Mouse (Mus musculus) CH12.LX (cell line): ENCODE data around the gene Mad1l1. TPM values are rescaled to one million over a fixed set of nuclear protein-coding genes. Genes with fewer than 3 reads are reported as not detected.

Experiments used
- DNase-seq: peaks from one replicate; pipeline ENCODE4 v3.0.0-alpha.2; 2013; ENCODE audit errors: extremely low read depth
- H3K27ac ChIP-seq: 2 replicates; pipeline ENCODE4 v1.5.1; 2012; ENCODE audit warnings: low read depth, mild to moderate bottlenecking, control low read depth, moderate library complexity; ENCODE audit not compliant: insufficient read depth
- H3K27me3 ChIP-seq: replicated peaks from 2 replicates; pipeline ENCODE3; 2012; ENCODE audit warnings: inconsistent platforms
- H3K36me3 ChIP-seq, 2 experiments: replicated peaks in 1 of 2; 2 replicates each; pipeline versions ENCODE3 to v1.6.1; 2012; ENCODE audit warnings: inconsistent platforms in 1 of 2, low read length in 1 of 2, mild to moderate bottlenecking in 1 of 2, mixed read lengths in 1 of 2, moderate library complexity in 1 of 2; ENCODE audit not compliant: control insufficient read depth in 1 of 2, insufficient read depth in 1 of 2
- H3K4me1 ChIP-seq, 2 experiments: 2 replicates each; pipeline ENCODE4 v1.6.1; 2012; ENCODE audit warnings: inconsistent platforms in 1 of 2, moderate library complexity in 1 of 2; ENCODE audit not compliant: insufficient read depth in 2 of 2, control insufficient read depth in 1 of 2
- H3K4me2 ChIP-seq: 2 replicates; pipeline ENCODE4 v1.6.1; 2012; ENCODE audit warnings: low read depth, mild to moderate bottlenecking, control low read depth; ENCODE audit not compliant: poor library complexity, insufficient read depth, severe bottlenecking
- H3K4me3 ChIP-seq, 3 experiments: fragments of 150-350 bp in 1 of 3; sonication (generic) in 1 of 3; replicated peaks in 1 of 3; 2 replicates each; pipeline versions ENCODE3 to v1.5.1; 2011 to 2012; ENCODE audit warnings: low read depth in 2 of 3, low read length in 2 of 3, mild to moderate bottlenecking in 2 of 3, moderate library complexity in 2 of 3, control low read depth in 1 of 3, improper control_type of control experiment in 1 of 3, inconsistent platforms in 1 of 3, mixed read lengths in 1 of 3; ENCODE audit not compliant: poor library complexity in 1 of 3
- H3K79me2 ChIP-seq: replicated peaks from 2 replicates; pipeline ENCODE4 v1.6.1; 2012; ENCODE audit warnings: mild to moderate bottlenecking, moderate library complexity; ENCODE audit not compliant: control insufficient read depth, poor library complexity, insufficient read depth, severe bottlenecking; ENCODE audit errors: extremely low read depth
- H3K9ac ChIP-seq: 2 replicates; pipeline ENCODE4 v1.6.1; 2012; ENCODE audit warnings: low read depth, mild to moderate bottlenecking, control low read depth, moderate library complexity; ENCODE audit not compliant: insufficient read depth
- H3K9me3 ChIP-seq: replicated peaks from 2 replicates; pipeline ENCODE3; 2012; ENCODE audit warnings: low read length, inconsistent platforms, mixed read lengths
- CHD1 ChIP-seq: IDR thresholded peaks from 2 replicates; pipeline ENCODE4 v1.6.1; 2012; ENCODE audit warnings: low read depth, low read length, improper control_type of control experiment, inconsistent platforms
- CHD2 ChIP-seq: IDR thresholded peaks from 2 replicates; pipeline ENCODE4 v1.6.1; 2011; ENCODE audit warnings: low read length, improper control_type of control experiment
- ELF1 ChIP-seq: IDR thresholded peaks from 2 replicates; pipeline ENCODE4 v1.6.1; 2014; ENCODE audit warnings: low read depth, mild to moderate bottlenecking, inconsistent platforms, low read length, improper control_type of control experiment
- EP300 ChIP-seq: IDR thresholded peaks from 2 replicates; pipeline ENCODE4 v1.6.1; 2011; ENCODE audit warnings: low read length, improper control_type of control experiment
- ETS1 ChIP-seq: conservative IDR thresholded peaks from 2 replicates; pipeline ENCODE4 v1.6.1; 2012; ENCODE audit warnings: low read depth, mild to moderate bottlenecking, inconsistent platforms, low read length, improper control_type of control experiment, moderate library complexity
- IRF4 ChIP-seq: IDR thresholded peaks from 2 replicates; pipeline ENCODE4 v1.6.1; 2014; ENCODE audit warnings: low read depth, mild to moderate bottlenecking, inconsistent platforms, low read length, improper control_type of control experiment
- JUN ChIP-seq: IDR thresholded peaks from 2 replicates; pipeline ENCODE4 v1.6.1; 2011; ENCODE audit warnings: low read depth, mild to moderate bottlenecking, low read length, improper control_type of control experiment, moderate library complexity; ENCODE audit not compliant: insufficient read depth
- JUND ChIP-seq: conservative IDR thresholded peaks from 2 replicates; pipeline ENCODE4 v1.6.1; 2011; ENCODE audit warnings: low read depth, low read length, improper control_type of control experiment
- KAT2A ChIP-seq: IDR thresholded peaks from 2 replicates; pipeline ENCODE4 v1.6.1; 2012; ENCODE audit warnings: low read length, improper control_type of control experiment, inconsistent platforms; ENCODE audit not compliant: insufficient replicate concordance
- MAFK ChIP-seq: IDR thresholded peaks from 2 replicates; pipeline ENCODE4 v1.6.1; 2011; ENCODE audit warnings: low read length, improper control_type of control experiment; ENCODE audit not compliant: insufficient replicate concordance
- MAX ChIP-seq: IDR thresholded peaks from 2 replicates; pipeline ENCODE4 v1.6.1; 2011; ENCODE audit warnings: low read length, improper control_type of control experiment
- MYC ChIP-seq: IDR thresholded peaks from 2 replicates; pipeline ENCODE4 v1.6.1; 2011; ENCODE audit warnings: low read depth, mild to moderate bottlenecking, improper control_type of control experiment, low read length
- PAX5 ChIP-seq: IDR thresholded peaks from 2 replicates; pipeline ENCODE4 v1.6.1; 2012; ENCODE audit warnings: low read length, inconsistent platforms, mixed read lengths
- RCOR1 ChIP-seq: conservative IDR thresholded peaks from 2 replicates; pipeline ENCODE4 v1.6.1; 2012; ENCODE audit warnings: low read depth, mild to moderate bottlenecking, inconsistent platforms, low read length, improper control_type of control experiment
- SMC3 ChIP-seq: IDR thresholded peaks from 2 replicates; pipeline ENCODE4 v1.6.1; 2011; ENCODE audit warnings: low read depth, low read length, improper control_type of control experiment
- TCF12 ChIP-seq: IDR thresholded peaks from 2 replicates; pipeline ENCODE4 v1.6.1; 2014; ENCODE audit warnings: low read depth, mild to moderate bottlenecking, inconsistent platforms, low read length, improper control_type of control experiment
- USF1 ChIP-seq: IDR thresholded peaks from 2 replicates; pipeline ENCODE4 v1.6.1; 2014; ENCODE audit warnings: low read depth, mild to moderate bottlenecking, inconsistent platforms, low read length, improper control_type of control experiment
- USF2 ChIP-seq: conservative IDR thresholded peaks from 2 replicates; pipeline ENCODE4 v1.6.1; 2011; ENCODE audit warnings: low read depth, low read length, improper control_type of control experiment
- ZC3H11A ChIP-seq: IDR thresholded peaks from 2 replicates; pipeline ENCODE4 v1.6.1; 2012; ENCODE audit warnings: low read depth, mild to moderate bottlenecking, inconsistent platforms, low read length, improper control_type of control experiment
- dilution Hi-C: fragments of 300-500 bp; cut with MboI; formaldehyde crosslinking; loops from 2 replicates; pipeline ENCODE4 v1.14.3; 2020; ENCODE audit warnings: low sequenced_read_pairs; ENCODE audit not compliant: extremely low pct_unique_long_range_greater_than_20kb, extremely low pct_ligation_motif_present
- in situ Hi-C: fragments of 300-500 bp; cut with MboI; formaldehyde crosslinking; loops from 3 replicates; pipeline ENCODE4 v1.14.3; 2019; ENCODE audit warnings: low sequenced_read_pairs, low pct_ligation_motif_present, low pct_unique_long_range_greater_than_20kb, mixed read lengths
- polyA plus RNA-seq: library from polyadenylated mRNA; unstranded; fragments of >175 nt; gene quantifications from 2 replicates; pipeline ENCODE4 v1.2.1, GENCODE M21; 2012; ENCODE audit warnings: low read depth; ENCODE audit not compliant: insufficient read length
- total RNA-seq, 2 experiments: library from RNA; depleted of rRNA; stranded (reverse); fragments of 300-350 nt in 1 of 2; fragments of >200 nt in 1 of 2; gene quantifications; 2 replicates each; pipeline ENCODE4 v1.2.3; 2012 to 2014

Gene Mad1l1
- total and polyA plus RNA-seq, 3 experiments, result 24.8 to 45.6 (median 28.9) TPM

- in situ Hi-C loops, result no loop called here
- Histone ChIP-seq H3K4me1 (peaks cover 23 to 47% of the 10 kb centered on the region in 2 experiments), H3K36me3 (peaks cover 0 to 17% of the 10 kb centered on the region in 2 experiments), H3K4me2 (no peak overlapping the region), H3K9ac (no peak overlapping the region), H3K27ac (no peak overlapping the region), H3K79me2 (no peaks in the 10 kb centered on the region), H3K27me3 (no peaks in the 10 kb centered on the region), H3K4me3 (no peak overlapping the region), H3K9me3 (no peaks in the 10 kb centered on the region)
- dilution Hi-C loops, result no loop called here
- 0 out of 2 replicates have a peak, but pooled peaks have one; percentile 16 for TF ChIP-seq MAFK
- no peak for TF ChIP-seq PAX5
- TF ChIP-seq RCOR1, result no peak
- no peak for TF ChIP-seq ELF1
- 0 out of 2 replicates have a peak, but pooled peaks have one; percentile 9 for TF ChIP-seq ETS1
- TF ChIP-seq JUND, result no peak
- TF ChIP-seq EP300, result peak; percentile 30; the same call in 1 of the 2 replicates
- TF ChIP-seq ZC3H11A, result no peak
- 0 out of 2 replicates have a peak, but pooled peaks have one; percentile 34 for TF ChIP-seq CHD2
- peak; percentile 56 for DNase-seq
Measured at GRCm38 (mm10) chr5:140149298-140149697, 172.1 kb downstream of the Mad1l1 start.

GRCm38 (mm10) chr5:140143541-140143940 lies 177.8 kb downstream of the Mad1l1 start:
- TF ChIP-seq JUN, result no peak
- no peak for TF ChIP-seq TCF12
- TF ChIP-seq SMC3, result no peak
- TF ChIP-seq USF1, result no peak
- TF ChIP-seq, all 38 proteins: peak for 0
- H3K9ac ChIP-seq, result no peak overlapping the region
- peaks cover 8 to 22% of the 10 kb centered on the region in 2 experiments for H3K4me1 ChIP-seq
- in situ Hi-C loops (no loop called here), dilution Hi-C loops (no loop called here)
- H3K4me2 ChIP-seq, result no peak overlapping the region
- H3K79me2 ChIP-seq, result no peaks in the 10 kb centered on the region
- H3K4me3 ChIP-seq, result no peak overlapping the region
- DNase-seq, result no peak
- H3K9me3 ChIP-seq, result no peaks in the 10 kb centered on the region
- no peak overlapping the region for H3K27ac ChIP-seq
- H3K36me3 ChIP-seq, result peaks cover 2 to 53% of the 10 kb centered on the region in 2 experiments
- no peaks in the 10 kb centered on the region for H3K27me3 ChIP-seq

GRCm38 (mm10) chr5:140141336-140141735 lies 180.0 kb downstream of the Mad1l1 start:
- Histone ChIP-seq H3K4me3 (no peak overlapping the region), H3K9me3 (no peaks in the 10 kb centered on the region), H3K36me3 (peaks cover 2 to 67% of the 10 kb centered on the region in 2 experiments), H3K27me3 (no peaks in the 10 kb centered on the region), H3K27ac (no peak overlapping the region), H3K4me1 (peaks cover 0 to 10% of the 10 kb centered on the region in 2 experiments; a peak in 1 of 4 replicates), H3K9ac (no peak overlapping the region), H3K4me2 (no peak overlapping the region), H3K79me2 (no peaks in the 10 kb centered on the region)
- in situ Hi-C loops, result no loop called here
- no peak for DNase-seq
- dilution Hi-C loops, result no loop called here
- no peak for TF ChIP-seq IRF4
- no peak for TF ChIP-seq MAFK
- no peak for TF ChIP-seq USF2
- no peak for TF ChIP-seq EP300
- no peak for TF ChIP-seq MYC
- no peak for TF ChIP-seq KAT2A
- no peak for TF ChIP-seq USF1
- TF ChIP-seq MAX, result no peak
- no peak for TF ChIP-seq CHD1
- TF ChIP-seq ETS1, result no peak
